Mouse (Mus musculus) heart, adult 18-20 months (tissue): Measurements from ENCODE around the gene Ints12. TPM values are rescaled to one million over a fixed set of nuclear protein-coding genes. Genes with fewer than 3 reads are reported as not detected.

Experiments
- DNase-seq, 2 experiments: peaks; one replicate each; pipeline ENCODE4 v3.0.0; 2021 to 2022; ENCODE audit warnings: mixed read lengths in 1 of 2
- total RNA-seq, 2 experiments: library from RNA; stranded (reverse); gene quantifications; 2 replicates each; pipeline ENCODE4 v1.2.3; 2021

Gene Ints12
- total RNA-seq, 2 experiments from 2014 or later, result 8.4 to 10.4 TPM

GRCm38 (mm10) chr3:133144511-133145147, 53.0 kb downstream of the Ints12 start:
- no peak for DNase-seq

GRCm38 (mm10) chr3:133151629-133152028, 60.0 kb downstream of the Ints12 start:
- no peak for DNase-seq

DNA sequence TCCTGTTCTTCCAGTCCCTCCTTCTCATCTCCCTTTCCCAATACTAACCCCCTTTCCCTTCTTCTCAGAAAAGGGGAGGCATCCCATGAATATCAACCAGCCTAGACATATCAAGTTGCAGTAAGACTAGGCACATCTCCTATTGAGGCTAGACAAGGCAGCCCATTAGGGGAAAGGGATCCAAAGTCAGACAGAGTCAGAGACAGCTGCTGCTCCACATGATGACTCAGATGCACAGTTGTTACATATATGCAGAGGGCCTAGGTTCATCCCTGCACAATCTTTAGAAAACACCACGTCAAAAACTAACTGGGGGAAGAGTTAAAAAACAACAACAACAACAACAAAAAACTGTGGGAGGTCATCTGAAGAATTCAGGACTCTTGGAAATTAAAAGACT, 61.2 kb downstream of the Ints12 start:
- no peak for DNase-seq

- DNase-seq, result no peak
These were observed 62.0 kb downstream of the Ints12 start for GRCm38 (mm10) chr3:133153629-133154028.

- no peak for DNase-seq
These were observed 63.0 kb downstream of the Ints12 start for GRCm38 (mm10) chr3:133154683-133155082.

DNA sequence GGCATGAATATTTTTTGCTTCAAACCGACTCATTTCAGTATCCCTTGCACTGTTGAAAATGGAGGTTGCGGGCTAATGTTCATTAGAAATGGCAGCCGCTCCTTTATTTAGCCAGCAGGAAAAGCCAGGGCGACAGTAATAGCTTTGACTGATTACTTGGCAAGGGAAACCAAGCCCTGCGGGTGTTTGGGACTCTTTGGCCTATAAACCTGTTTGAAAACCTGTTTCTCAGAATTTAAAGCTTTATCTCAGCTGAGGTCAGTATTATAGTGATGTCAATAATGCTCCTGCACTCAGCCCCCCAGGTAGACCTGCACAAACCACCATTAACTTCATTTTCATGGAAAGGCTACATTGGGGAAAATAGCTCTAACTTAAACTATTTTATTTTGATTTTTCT, 66.6 kb downstream of the Ints12 start:
- no peak for DNase-seq

Other genes with a start within 250 kb of the Ints12 start
- 1 to 10 TPM; 1.7 to 2.4 TPM for gene Npnt, start 141.5 kb upstream of the Ints12 start, total RNA-seq
- 1 to 10 TPM; 2.7 to 3.7 TPM for gene Gstcd, start 193 bp downstream of the Ints12 start, total RNA-seq
- under 1 TPM in 1 of 2 experiments, not detected in 1; 0.13 TPM for gene Arhgef38, start 143.1 kb downstream of the Ints12 start, total RNA-seq
- gene Ppa2, start 218.3 kb downstream of the Ints12 start, total RNA-seq, result 100 to 1,000 TPM; 150 to 157 TPM